Mouse (Mus musculus) frontal cortex, postnatal 36 days (tissue): ENCODE data around the gene Cped1.

Experiments
- DNase-seq, 2 experiments: peaks; one replicate each; pipeline ENCODE4 v3.0.0; 2022; ENCODE audit warnings: low spot score in 2 of 2

Cped1 gene

DNA sequence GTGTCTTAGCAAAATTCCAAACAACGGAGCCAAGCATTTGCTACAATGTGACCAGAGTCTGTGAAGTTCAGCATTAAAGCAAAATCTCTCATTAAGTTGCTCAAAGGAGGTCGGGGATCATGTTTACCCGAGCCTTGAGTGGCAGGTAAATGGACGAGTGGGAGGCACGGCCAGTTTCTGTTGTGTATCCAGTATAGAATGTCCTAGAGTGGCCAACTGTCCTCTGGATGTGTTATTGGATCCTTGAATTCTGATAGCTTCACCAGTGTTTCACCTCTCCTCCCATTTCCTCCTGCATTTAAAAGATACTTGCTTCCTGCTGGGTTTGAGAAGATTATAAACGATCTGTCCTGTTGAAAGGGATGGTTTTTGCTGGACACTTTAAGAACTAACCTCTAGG is 14.4 kb downstream of the Cped1 start:
- no peak for DNase-seq

DNA sequence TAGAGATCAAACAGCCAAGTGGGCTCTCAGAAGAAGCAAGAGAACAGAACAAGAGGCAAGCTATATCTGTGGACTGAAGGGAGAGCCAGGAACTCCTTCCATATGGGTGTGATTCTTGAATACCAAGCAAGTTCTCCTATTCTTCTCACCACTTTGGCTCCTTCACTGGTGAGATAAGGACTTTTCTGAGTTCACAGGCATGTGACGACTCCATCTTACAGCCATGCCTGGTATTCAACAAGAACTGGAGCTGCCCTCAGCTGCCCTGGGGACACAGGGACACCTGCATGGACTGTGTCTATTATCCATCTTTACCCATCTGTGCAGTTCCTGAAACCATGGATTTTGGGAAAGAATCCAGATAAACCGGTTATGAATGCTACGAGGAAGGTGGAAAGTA is 15.2 kb downstream of the Cped1 start:
- no peak for DNase-seq

DNA sequence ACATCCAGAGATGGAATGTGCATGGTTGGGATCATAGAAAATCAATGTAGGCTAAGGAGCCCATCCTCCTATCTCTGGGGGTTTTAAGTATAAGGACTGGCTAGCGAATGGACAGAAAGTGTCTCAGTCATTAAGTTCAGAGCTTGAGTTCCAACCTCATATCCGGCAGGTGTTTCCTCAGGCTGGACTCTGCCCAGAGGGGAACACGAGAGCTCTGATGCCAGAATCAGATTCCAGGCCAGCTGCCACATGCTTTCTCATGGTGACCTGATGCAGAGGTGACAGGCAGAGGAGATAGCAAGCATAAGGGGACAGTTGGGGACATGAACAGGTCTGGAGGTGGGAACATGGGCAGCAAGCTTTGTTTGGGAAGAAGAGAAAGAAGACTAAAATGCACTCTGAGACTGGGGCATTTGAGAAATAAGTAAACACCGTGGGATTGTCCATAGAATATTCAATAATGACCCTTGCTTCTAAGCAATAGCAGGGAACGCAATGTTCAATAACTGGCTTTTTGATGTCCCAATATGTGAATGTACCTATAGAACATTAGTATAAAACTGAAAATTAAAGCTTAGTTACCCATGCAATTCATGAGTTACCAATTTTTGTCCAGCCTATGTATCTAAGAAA is 15.7 kb downstream of the Cped1 start:
- DNase-seq: no peak

DNA sequence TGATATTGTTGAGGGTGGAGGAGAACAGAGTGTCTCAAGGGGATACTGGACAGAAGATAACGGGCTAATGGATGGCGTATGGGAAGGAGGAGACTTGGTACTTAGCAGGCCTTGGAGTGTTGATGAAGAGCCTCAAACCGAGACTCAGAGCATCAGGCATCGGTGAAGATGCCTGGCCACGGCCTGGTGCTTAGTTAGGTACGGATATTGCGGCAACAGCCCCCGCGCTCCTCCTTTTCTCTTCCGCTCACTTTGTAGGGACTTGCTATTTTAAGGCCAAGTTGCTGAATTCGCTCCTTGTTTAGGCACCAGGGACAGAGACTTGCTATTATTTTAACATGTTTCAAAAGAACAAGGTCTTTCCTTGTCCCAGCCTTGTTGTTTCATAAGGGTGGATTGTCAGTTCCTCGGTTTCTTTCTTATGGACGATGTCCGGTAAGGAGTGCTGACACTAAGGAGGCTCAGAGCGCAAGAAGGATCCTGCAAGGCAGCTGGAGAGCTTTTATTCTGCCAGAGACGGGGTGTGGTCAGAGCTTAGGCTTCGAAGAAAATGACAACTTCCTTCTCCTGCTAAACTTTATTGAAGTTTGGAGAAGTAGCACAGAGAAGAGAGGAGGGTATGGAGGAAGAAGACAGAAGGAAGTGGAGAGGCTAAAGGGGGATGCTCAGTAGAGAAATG is 16.9 kb downstream of the Cped1 start:
- DNase-seq: no peak

DNA sequence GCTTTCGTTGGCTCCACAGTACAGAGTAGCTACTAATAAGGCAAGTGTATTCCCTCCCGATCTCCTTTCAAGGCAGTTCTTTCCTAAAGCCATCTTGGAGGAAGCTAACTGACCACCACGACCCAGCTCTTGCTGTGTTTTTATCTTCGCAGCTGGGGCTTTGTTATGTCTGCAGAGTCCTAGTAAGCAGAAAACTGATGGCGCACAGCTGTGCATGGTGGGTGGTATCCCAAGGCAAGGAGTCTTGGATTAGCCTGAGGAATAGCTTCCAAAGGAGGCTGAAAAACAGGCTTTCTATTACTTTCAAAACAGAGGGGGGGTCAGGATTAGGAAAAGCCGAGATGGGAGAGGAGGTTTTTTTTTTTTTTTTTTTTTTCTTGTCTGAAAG is 17.5 kb downstream of the Cped1 start:
- DNase-seq: no peak

DNA sequence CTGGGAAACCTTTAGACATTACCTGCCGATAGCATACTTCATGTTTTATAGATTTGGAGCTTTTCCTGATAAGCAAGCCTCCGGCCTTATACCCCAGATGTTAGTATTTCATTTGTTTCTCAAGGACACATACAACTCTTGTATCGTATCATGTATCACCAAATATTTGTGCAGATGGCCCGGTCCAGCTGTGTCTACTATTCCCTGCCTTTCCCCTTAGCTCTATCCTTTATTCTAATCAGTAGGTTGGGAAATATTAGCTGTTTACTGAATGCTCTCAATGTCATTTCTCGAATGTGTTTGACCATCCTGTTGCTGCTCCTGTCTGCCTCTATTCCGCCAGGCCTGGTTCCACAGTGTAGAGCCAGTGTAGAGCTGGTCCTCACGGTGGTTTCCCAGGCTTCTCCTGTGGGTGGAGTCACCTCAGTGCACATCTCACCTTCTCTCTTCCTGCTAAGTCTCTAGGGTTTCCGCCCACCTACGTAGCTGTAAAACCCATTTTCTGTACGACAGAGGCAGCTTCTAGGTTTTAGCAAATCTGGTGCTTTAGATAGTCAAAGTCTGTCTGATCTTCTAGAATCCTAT is 18.3 kb downstream of the Cped1 start:
- no peak for DNase-seq

DNA sequence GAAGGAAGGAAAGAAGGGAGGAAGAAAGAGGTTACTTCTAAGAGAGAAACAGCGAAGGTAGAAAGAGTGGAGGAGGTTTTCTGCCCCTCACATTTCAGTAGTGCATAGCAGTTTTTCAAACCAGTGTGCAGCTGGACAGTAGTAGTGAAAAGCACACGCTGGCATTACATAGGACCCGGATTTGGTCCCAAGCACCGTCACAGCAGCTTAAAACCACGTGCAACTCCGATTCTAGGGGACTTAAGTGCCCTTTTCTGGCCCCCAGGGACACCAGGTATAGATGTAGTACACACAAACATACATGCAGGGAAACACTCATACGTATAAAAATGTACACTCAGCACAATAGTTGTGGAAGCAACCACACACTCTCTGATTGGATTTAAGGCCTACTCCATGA is 22.6 kb downstream of the Cped1 start:
- no peak for DNase-seq

DNA sequence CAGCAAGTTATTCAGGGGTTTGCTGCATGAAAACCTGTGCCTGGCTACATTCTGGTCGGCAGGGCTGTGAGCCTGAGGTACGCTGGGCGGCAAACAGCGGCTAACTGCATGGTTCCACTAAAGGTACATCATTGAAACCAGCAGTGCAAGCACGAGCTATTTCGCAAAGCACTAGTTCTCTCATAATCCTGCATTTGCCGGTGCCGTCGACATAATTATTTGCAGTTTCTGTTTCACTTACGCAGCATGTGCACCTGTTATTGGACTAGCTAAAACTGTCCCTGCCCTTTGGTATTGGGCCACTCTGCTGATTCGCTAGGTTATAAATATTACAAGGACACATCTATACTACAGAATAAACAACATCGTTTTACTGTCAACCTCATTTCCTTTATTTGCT is 24.5 kb downstream of the Cped1 start:
- no peak for DNase-seq

DNA sequence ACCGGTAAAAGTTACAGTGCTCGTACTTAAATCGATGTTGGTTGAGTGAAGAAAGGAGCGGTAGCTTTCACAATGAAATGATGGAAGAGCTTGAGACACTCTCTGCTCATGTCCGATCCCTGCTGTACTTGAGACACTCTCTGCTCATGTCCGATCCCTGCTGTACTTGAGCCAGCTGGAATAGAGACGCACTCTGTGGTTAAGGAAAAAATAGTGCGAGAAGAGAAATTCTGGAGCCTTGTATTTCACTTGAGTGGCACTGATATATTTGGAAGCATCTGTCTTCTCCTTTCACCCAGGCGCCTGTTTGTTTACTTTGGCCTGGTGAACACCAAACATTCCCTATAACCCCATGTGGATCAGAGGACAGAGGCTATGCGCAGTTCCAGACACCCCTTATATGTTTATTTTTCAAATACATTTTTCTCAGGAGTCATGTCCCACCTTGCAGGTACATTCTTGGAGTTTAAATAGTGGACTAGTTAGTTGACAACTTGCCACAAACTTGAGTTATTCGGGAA is 25.1 kb downstream of the Cped1 start:
- DNase-seq: no peak

DNA sequence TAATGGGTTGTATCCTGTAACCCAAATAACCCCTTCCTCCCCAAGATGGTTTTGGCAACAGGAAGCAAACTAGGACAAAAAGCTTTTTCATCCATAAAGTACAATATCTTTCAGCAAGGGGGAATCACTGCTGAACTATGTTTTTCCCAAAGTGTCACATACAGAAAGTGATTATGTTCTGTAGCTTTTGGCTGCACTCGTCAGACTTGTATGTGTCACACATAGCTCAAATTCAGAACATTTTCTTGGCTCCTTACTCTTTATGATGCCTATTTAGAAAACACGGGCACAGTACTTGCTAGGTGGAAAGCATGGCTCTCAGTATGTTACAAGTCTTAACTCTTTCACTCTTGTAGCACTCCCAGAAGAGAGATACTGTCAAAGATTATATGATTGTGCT is 25.8 kb downstream of the Cped1 start:
- no peak for DNase-seq

DNA sequence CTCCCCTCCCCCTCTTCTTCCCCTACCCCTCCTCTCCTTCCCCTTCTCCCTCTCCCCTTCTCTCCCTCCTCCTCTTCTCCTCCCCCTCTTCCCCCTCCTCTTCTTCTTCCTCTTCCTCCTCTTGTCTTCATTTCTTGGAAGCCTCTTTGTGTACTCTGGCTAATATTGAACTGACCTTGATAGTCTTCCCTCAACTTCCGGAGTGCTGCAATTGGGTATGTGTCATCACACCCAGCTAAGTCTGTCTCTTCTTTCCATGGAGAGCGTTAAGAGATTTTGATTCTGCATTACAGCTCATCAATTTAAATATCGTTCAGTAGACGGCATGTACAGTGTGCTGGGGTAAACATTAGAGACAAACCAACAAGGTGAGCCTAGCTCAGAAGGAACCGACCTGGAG is 26.4 kb downstream of the Cped1 start:
- no peak for DNase-seq

DNA sequence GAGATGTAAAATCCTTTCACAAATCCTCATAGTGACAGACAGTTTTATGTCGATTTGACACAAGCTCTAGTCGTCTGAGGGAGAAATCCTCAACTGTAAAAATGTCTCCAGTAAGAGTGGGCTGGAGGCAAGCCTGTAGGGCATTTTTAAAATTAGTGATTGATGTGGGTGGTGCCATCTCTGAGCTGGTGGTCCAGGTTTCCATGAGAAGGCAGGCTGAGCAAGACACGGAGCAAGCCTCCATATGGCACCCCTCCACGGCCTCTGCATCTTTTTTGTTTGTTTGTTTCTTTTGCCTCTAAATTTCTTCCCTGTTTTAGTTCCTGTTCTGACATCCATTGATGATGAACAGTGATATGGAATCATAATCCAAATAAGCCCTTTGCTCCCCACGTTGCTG is 26.8 kb downstream of the Cped1 start:
- no peak for DNase-seq

DNA sequence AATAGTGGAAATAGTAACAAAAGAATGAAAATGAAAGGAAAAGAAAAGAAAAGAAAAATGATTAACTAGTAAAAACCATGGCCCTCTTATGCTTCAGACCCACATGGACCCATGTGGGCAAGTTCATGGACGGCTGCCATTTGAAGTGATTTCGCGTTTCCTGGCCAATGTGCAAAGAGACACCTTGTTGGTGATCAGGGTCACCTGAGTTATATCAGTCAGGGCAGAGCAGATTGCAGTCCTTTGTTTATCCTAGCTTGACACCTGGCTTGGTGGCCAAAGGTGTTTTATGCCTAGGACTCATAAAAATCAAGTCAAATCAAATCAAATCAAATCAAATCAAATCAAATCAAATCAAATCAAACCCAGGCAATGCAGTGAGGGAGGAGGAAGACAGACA is 27.7 kb downstream of the Cped1 start:
- DNase-seq: no peak

DNA sequence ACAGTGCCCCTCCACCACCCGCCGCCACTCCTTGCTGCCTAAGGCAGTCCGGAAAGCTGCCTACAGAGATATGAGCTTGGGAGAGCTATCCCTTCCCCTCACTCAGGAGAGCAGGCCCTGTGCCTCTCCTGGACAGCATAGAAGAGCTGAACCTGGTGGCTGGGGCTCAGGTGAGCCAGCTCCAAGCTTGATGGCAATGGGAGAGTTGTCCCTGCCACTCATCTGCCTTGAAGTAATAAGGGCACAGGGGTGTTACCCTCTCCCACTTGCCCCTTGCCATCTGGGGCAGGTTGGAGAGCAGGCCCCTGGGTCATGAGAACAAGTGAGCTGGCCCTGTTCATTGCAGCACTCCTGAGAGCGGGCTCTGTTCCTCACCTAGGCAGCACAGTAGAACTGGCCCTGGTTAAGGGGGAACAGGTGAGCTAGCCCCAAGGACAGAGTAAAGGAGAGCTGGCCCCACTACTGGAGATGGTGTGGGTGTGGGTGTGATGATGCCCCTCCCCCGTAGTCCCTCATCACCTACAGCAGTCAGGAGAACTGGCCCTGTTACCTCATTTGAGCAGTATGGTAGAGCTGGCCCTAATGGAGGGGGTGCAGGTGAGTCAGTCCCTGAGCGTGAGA is 28.7 kb downstream of the Cped1 start:
- DNase-seq: no peak

DNA sequence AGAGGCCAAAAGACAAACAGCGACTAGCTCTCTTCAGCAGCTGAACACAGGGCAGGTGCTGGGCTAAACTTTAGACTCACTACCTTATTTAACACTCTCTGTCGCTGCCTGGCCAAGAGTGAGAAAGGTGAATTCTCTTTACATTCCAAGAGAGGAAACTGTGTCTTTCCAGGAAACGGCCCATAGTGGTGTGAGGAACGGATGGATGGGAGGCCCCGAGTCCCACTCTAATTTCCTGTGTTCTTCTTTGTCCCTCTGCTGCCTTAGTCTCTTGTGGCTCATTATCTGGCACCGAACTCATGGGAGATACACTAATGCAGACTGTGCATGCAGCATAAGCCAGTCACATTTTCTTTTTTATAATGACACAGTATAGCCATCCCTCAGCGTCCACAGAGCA is 31.9 kb downstream of the Cped1 start:
- no peak for DNase-seq

DNA sequence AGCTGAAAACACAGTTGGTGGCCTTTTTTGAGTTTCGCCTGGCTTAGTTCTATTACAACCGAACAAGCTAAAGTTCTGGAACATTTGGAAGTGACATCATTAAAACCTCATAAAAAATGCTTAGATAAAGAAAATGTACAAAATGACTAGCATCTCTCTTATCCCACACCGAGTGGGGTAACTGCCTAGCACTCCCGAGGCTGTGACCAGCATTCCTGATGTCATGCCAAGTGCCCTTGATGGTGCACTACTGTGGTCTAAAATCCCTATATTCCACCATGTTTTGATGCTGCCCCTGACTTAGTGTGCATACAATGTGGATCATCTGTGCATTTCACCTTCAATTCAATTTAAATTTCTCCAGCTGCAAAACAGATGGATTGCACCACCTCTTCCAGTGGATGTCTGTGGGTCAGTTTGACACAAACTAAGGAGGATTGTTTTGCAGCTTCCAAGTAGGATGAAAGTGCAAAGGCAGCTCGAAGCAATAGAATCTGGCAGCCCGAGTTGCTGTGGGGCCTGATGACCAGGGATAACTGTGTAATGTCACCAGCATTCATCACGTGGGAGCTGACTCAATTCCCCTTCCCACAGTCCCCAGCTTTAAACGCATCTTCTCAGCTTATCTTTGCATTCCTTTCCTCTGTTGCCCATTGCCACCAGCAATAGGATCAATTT is 33.2 kb downstream of the Cped1 start:
- DNase-seq: no peak

DNA sequence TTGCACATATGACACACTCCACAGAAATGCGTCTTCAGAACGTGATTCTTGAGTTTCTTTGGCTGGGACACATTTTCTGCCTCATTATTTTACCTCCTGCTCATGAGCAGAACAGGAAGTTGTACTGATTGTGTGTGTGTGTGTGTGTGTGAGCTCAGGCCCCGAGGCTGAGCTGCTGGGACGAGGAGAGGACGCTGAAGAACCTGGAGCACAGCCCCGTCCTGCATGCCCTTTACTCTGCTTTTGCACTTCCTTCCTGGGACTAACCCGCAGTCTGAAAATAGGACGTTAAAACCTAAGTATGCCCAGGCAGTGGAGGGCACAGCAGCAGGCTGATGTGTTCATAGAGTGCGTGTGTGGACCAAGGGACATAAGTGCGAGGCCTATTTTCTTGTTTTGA is 33.9 kb downstream of the Cped1 start:
- no peak for DNase-seq

DNA sequence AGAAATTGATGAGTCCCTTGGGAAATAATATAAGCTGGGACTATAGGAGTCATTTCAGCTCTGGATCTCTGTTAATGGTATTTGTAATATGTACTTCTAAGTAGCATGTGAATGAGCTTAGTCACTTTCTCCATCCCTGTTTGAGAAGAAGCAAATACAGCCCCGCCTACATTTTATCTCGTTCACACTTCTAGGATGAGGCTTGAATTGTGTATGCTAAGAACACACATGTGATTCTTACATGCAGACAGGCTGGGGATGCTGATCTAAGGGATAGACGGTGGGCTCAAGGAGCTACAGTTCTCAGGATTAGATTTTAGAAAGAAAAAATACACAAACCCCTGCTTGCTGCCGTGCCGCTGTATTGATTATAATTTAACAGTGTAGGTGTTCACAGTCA is 35.0 kb downstream of the Cped1 start:
- DNase-seq: no peak

DNA sequence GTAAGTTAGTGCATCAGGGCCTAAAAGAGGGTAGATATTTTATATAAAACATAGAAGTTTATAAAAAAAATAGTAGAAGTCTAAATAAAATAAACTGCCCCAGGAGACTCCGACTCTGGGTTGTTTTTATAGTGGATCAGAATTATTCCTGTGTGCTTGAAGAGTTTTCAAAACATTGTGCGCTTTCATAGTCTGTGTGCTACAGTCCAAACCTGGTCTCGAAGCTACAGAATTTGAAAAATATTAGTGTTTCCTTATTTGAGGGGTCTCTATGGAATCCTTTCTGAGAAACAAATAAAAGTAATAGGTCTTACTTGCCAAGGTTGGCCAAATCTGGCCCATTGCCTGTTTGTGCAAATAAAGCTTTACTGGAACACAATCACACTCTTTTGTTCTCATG is 35.6 kb downstream of the Cped1 start:
- no peak for DNase-seq

DNA sequence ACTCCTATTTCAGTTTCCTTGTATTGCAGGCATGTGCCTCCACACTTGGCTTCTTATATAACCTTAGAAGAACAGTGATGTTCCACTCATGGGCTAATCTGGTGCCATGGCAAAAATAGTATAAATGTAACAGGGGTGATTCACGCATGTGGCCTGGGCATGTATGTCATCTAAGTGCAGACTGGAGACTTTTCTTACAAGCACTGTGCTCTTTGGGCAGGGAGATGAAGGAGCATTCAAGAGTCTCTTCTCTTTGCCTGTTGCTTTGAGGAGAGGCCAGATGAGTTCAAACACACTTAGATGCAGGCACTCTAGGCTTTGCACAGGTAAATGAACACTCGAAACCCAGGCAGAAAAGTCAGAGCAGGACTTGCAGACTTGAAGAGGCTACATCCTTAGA is 38.5 kb downstream of the Cped1 start:
- no peak for DNase-seq

DNA sequence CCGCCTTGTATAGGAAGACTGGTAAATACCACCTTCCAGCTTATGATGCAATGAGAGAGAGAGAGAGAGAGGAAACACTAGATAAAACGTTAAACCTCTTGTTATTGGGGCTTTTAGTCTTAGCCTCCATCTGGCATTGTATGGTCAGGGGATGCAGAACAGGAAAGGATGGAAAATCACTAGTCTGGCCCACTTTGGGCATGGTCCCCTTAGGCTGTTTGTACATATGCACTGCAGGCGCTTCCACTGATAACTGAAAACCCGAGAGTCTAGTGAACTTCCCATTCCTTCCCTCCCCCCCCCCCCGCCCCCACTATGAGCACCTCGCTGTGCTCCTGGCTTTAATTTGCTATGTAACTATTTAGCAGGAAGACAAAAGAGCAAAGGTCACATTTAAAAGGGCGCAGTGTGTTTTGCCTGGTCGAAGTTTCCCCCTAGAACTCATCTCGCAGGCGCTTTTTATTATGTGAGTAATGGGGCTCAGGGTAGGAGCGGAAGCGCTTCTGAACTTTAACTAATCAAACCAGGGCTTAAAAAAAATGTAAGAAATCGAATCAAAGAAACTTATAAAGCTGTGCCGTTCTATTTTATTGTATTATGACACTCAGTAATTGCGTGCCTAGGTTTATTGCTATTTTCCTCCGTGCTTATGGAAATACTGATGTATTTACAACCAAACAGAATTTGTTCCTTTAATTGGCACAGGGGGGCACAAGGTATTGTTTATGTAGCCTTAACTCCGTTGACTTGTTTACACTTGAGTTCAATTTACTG is 40.1 kb downstream of the Cped1 start:
- DNase-seq: no peak

DNA sequence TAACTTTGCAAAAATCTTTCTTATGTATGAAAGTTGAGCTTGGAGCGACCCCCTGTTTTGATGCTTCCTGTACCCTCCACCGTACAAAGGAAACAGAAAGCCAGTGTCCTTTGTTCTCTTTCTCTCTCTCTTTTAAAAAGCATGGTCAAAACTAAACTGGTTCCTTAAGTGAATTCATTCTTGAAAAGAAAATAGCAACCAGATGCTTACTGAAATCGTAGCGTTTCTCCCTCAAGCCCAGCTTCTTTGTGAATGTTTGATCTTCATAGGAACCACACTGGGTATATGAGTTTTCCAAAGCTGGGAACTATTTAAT is 40.6 kb downstream of the Cped1 start:
- no peak for DNase-seq
